Mouse (Mus musculus) forebrain, embryonic 14.5 days (tissue): ENCODE measurements around the gene Aipl1. TPM values are rescaled to one million over a fixed set of nuclear protein-coding genes. Genes with fewer than 3 reads are reported as not detected.

Experiments used
- ATAC-seq: fragments of 200-750 bp; cut with Nextera tagmentation; 2 replicates; pipeline ENCODE4 v1.8.0; 2017; ENCODE audit warnings: mild to moderate bottlenecking, moderate library complexity
- DNase-seq: peaks from one replicate; pipeline ENCODE4 v3.0.0-alpha.2; 2015; ENCODE audit warnings: low spot score
- H3K27ac ChIP-seq: fragments of 300-500 bp; sonication (generic); 2 replicates; pipeline ENCODE4 v1.5.1; 2014; ENCODE audit warnings: low read depth, mild to moderate bottlenecking, control low read depth, low read length, moderate library complexity
- H3K27me3 ChIP-seq: fragments of 300-500 bp; sonication (generic); replicated peaks from 2 replicates; pipeline ENCODE4 v1.6.1; 2014; ENCODE audit warnings: low read length, control low read depth, mixed read lengths; ENCODE audit not compliant: control insufficient read depth, insufficient read depth
- H3K36me3 ChIP-seq: fragments of 300-500 bp; sonication (generic); 2 replicates; pipeline ENCODE4 v1.6.1; 2014; ENCODE audit warnings: low read length, control low read depth; ENCODE audit not compliant: control insufficient read depth, insufficient read depth
- H3K4me1 ChIP-seq: fragments of 300-500 bp; sonication (generic); 2 replicates; pipeline ENCODE4 v1.6.1; 2014; ENCODE audit warnings: antibody characterized with exemption, low read length, control low read depth; ENCODE audit not compliant: control insufficient read depth, insufficient read depth
- H3K4me2 ChIP-seq: fragments of 300-500 bp; sonication (generic); 2 replicates; pipeline ENCODE4 v1.6.1; 2014; ENCODE audit warnings: mild to moderate bottlenecking, control low read depth, low read length
- H3K4me3 ChIP-seq: fragments of 300-500 bp; sonication (generic); 2 replicates; pipeline ENCODE4 v1.5.1; 2014; ENCODE audit warnings: low read depth, low read length, control low read depth
- H3K9ac ChIP-seq: fragments of 300-500 bp; sonication (generic); 2 replicates; pipeline ENCODE4 v1.6.1; 2014; ENCODE audit warnings: mild to moderate bottlenecking, low read length, control low read depth, moderate library complexity
- H3K9me3 ChIP-seq: fragments of 300-500 bp; sonication (generic); replicated peaks from 2 replicates; pipeline ENCODE4 v1.6.1; 2016; ENCODE audit warnings: low read length, control low read depth, mixed read lengths; ENCODE audit not compliant: control insufficient read depth
- WGBS: fragments of 180-500 bp; shearing (Covaris S2); extraction: QIAGEN DNeasy Blood & Tissue Kit; methylation state at CpG from one replicate; pipeline ENCODE4 v1.1.7; 2014; 5-methylcytosine and 5-hydroxymethylcytosine counted together
- polyA plus RNA-seq: library from polyadenylated mRNA; unstranded; fragments of >200 nt; fragmentation: Nextera tagmentation; extraction: Ambion mirVana; gene quantifications from 2 replicates; pipeline ENCODE4 v1.2.1, GENCODE M21; 2014

The Aipl1 gene
- polyA plus RNA-seq, 1 experiment from 2014 or later = 0.09 TPM

DNA sequence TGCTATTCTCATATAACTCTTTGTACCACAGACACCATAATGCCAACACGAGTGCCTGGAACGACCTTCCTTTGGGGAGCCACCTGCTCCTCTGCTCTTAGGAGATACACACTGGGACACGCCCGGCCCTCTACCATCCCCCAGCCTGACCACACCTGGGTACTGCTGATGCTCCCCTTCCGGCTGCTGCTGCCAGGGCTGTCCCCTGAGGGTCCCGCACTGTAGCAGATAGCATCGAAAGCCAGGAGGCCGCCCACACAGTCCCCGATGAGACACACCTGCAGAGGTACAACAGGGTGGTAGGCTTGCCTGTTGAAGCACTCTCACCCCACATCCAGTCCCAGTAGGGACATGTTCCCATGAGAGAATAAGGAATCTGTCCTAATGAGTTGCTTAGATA, 33.4 kb upstream of the Aipl1 start:
- 90% methylated on average over 9 of the region's 9 CpGs for WGBS
- Histone ChIP-seq H3K4me1 (peaks cover 8% of the 10 kb centered on the region; the same call in 1 of the 2 replicates), H3K4me3 (no peak overlapping the region), H3K27me3 (no peaks in the 10 kb centered on the region), H3K4me2 (no peak overlapping the region), H3K9ac (no peak overlapping the region), H3K9me3 (no peaks in the 10 kb centered on the region), H3K27ac (no peak overlapping the region), H3K36me3 (no peaks in the 10 kb centered on the region)
- ATAC-seq (no peak), DNase-seq (no peak)

DNA sequence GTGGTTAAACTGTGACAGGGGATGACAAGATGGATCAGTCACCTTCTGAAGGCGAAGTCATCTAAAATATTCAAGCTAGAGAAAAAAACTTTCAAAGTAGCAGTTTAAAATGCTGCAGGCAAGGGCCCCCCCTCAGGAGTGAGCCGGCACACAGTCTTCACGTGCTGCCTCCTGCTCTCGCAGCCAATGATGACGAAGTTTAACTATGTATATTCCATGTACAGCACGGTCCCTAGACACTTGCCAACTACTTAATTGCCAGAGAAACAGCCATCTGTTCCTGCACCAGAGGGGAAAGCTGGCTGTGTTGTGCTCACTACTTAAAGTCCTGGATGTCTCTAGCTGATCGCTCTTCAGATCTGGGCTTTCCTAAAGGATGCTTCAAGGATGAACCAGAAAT, 30.7 kb upstream of the Aipl1 start:
- no peak overlapping the region for H3K4me2 ChIP-seq
- no peaks in the 10 kb centered on the region; the same call in 1 of the 2 replicates for H3K9me3 ChIP-seq
- ATAC-seq (peak; percentile 80), DNase-seq (peak; percentile 93)
- no peak overlapping the region; the same call in 1 of the 2 replicates for H3K9ac ChIP-seq
- no peak overlapping the region for H3K4me3 ChIP-seq
- peak overlapping the region; percentile 75 for H3K27ac ChIP-seq
- H3K27me3 ChIP-seq = no peaks in the 10 kb centered on the region
- WGBS = 49% methylated on average over 7 of the region's 7 CpGs
- peaks cover 14% of the 10 kb centered on the region; the same call in 1 of the 2 replicates for H3K4me1 ChIP-seq
- no peaks in the 10 kb centered on the region for H3K36me3 ChIP-seq

DNA sequence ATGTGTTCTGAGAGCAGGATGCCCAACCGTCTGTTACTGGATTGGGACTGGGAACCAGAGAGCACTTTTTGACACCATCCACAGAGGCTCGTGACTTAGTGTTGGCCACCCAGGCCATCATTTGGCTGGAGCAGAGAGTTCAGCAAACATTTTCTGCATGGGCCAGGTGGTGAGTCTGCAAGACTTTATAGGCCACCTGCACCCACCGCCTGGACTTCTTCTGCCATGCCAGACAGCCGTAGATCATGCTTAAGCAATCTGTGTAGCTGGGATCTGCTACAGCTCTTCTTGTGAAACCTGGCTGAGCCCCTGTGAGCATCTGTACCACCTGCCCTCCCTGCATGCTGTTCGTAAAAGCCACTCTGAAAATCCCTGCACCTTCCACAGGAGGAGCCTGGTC, 30.0 kb upstream of the Aipl1 start:
- 61% methylated on average over 5 of the region's 5 CpGs for WGBS
- ATAC-seq = 0 out of 2 replicates have a peak, but pooled peaks have one; percentile 24
- no peak overlapping the region for H3K4me3 ChIP-seq
- DNase-seq = peak; percentile 58
- H3K4me2 ChIP-seq = no peak overlapping the region
- no peaks in the 10 kb centered on the region for H3K36me3 ChIP-seq
- peaks cover 14% of the 10 kb centered on the region; the same call in 1 of the 2 replicates for H3K4me1 ChIP-seq
- peak overlapping the region; percentile 75 for H3K27ac ChIP-seq
- no peak overlapping the region; the same call in 1 of the 2 replicates for H3K9ac ChIP-seq
- no peaks in the 10 kb centered on the region; the same call in 1 of the 2 replicates for H3K9me3 ChIP-seq
- H3K27me3 ChIP-seq = no peaks in the 10 kb centered on the region

DNA sequence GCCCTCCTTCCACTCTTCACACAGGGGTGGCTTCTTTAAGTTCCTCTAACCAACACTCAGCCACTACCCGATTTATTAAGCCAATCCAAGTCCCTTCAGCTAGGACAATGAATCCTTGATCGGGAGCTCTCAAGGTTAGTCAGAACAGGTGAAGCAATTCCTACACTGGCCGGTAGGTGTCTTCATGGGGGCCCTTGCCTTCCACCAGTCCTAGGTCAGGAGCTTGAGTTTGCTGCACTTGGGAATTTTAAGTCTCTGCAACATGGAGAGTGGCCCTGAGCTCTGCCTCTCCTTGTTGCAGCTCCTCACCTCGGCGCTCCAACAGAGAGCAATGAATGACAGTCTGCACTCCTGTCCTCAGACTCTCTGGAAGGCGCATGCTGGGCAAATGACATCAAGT, 29.0 kb upstream of the Aipl1 start:
- 31% methylated on average over 6 of the region's 6 CpGs for WGBS
- H3K9ac ChIP-seq = no peak overlapping the region
- no peak for ATAC-seq
- H3K36me3 ChIP-seq = no peaks in the 10 kb centered on the region
- peaks cover 14% of the 10 kb centered on the region; the same call in 1 of the 2 replicates for H3K4me1 ChIP-seq
- peak overlapping the region; percentile 75; the same call in 1 of the 2 replicates for H3K27ac ChIP-seq
- H3K9me3 ChIP-seq = no peaks in the 10 kb centered on the region; the same call in 1 of the 2 replicates
- peak; percentile 46 for DNase-seq
- no peaks in the 10 kb centered on the region for H3K27me3 ChIP-seq
- H3K4me2 ChIP-seq = no peak overlapping the region
- no peak overlapping the region for H3K4me3 ChIP-seq

DNA sequence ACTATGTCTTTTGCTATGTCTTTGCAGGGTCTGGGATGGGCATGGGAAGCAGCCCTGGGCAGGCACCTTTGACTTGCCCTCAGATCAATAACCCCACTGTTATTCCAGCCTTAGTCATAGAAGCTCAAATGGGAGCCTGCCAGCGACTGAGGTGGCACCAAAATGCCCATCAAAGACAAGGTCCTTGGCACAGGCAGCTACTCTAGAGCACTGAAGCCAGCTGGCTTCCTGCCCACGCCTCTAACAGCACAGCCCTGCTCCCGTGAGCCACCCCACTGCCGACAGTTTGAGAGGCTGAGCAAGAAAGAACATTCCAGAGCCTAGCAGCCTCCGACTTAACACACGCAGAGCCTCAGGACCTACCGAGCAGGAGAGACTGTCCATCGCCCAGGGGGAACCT, 27.8 kb upstream of the Aipl1 start:
- H3K36me3 ChIP-seq = no peaks in the 10 kb centered on the region
- H3K27ac ChIP-seq = no peak overlapping the region
- DNase-seq = peak; percentile 88
- peaks cover 14% of the 10 kb centered on the region; the same call in 1 of the 2 replicates for H3K4me1 ChIP-seq
- no peaks in the 10 kb centered on the region for H3K27me3 ChIP-seq
- 42% methylated on average over 8 of the region's 8 CpGs for WGBS
- no peaks in the 10 kb centered on the region; the same call in 1 of the 2 replicates for H3K9me3 ChIP-seq
- no peak overlapping the region for H3K4me3 ChIP-seq
- no peak overlapping the region for H3K4me2 ChIP-seq
- peak; percentile 64 for ATAC-seq
- no peak overlapping the region for H3K9ac ChIP-seq

DNA sequence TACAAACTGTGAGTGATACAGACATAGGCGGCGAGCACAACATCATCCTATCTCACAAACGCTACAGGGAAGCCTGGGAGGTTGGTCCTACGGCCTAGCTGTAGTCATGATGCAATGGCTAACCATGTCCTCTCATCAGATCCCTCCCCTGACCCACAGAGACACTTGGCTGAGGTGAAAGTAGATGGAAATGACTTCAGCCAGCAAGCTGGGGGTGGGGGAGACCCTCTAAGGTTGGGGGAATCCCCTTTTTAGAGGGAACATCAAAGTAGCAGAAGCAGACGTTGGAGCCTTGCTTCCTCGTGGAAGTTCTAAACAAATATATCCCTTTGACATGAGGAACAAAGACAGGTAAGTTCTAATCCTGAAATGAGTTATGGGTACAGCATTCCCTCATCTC, 27.1 kb upstream of the Aipl1 start:
- no peak overlapping the region for H3K4me2 ChIP-seq
- no peaks in the 10 kb centered on the region for H3K27me3 ChIP-seq
- H3K4me3 ChIP-seq = no peak overlapping the region
- H3K9ac ChIP-seq = no peak overlapping the region
- DNase-seq (no peak), ATAC-seq (no peak)
- 83% methylated on average over 6 of the region's 6 CpGs for WGBS
- no peak overlapping the region for H3K27ac ChIP-seq
- H3K4me1 ChIP-seq = peaks cover 14% of the 10 kb centered on the region; the same call in 1 of the 2 replicates
- H3K9me3 ChIP-seq = no peaks in the 10 kb centered on the region; the same call in 1 of the 2 replicates
- no peaks in the 10 kb centered on the region for H3K36me3 ChIP-seq

DNA sequence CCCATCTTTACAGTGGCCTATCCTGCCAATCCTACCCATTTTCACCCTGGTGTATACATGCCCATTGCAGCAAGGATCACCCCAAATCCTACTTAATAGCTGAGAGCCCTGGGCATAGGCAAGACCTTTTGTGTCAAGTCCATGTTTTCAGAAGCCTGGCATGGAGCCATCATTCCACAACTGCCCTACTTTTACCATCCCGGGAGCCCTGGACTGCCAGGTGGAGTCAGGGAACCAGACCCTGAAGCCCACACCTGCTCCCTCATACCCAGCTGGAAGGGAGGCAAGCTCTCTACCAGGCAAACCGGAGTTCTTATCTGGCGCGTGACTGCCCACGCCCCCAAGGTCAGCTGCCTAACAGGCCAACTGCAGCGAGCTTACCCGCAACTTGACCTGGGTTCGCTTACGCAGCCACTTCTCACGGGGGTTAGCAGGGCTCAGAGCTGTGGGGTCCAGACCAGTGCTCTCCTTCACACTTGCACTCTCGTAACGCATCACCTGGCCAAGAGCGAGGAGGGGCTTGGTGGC, 23.8 kb upstream of the Aipl1 start:
- DNase-seq (no peak), ATAC-seq (no peak)
- Histone ChIP-seq H3K4me1 (peaks cover 6% of the 10 kb centered on the region; the same call in 1 of the 2 replicates), H3K4me3 (no peak overlapping the region), H3K4me2 (no peak overlapping the region), H3K36me3 (no peaks in the 10 kb centered on the region), H3K9me3 (no peaks in the 10 kb centered on the region; the same call in 1 of the 2 replicates), H3K27ac (no peak overlapping the region), H3K27me3 (no peaks in the 10 kb centered on the region), H3K9ac (no peak overlapping the region)
- WGBS = 83% methylated on average over 13 of the region's 13 CpGs

DNA sequence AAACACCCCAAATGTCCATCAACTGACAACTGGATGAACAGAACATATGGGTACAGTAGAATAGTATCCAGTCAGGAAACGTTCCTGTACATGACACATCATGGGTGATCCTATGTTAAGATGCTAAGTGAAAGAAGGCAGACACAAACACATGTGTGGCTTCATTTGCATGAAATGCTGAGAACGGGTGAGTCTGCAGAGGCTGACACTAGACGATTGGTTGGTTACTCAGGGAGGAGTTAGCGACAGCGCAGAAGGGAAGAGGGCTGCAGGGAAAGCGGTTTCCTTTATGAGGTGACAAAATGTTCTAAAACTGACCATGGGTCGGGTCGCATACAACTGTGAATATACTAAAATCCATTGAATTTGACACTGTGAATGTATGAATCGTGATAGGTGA, 23.1 kb upstream of the Aipl1 start:
- ATAC-seq = no peak
- Histone ChIP-seq H3K9ac (no peak overlapping the region), H3K36me3 (no peaks in the 10 kb centered on the region), H3K27ac (no peak overlapping the region), H3K4me3 (no peak overlapping the region), H3K4me1 (peaks cover 5% of the 10 kb centered on the region; the same call in 1 of the 2 replicates), H3K9me3 (no peaks in the 10 kb centered on the region; the same call in 1 of the 2 replicates), H3K4me2 (no peak overlapping the region), H3K27me3 (no peaks in the 10 kb centered on the region)
- no peak for DNase-seq
- 79% methylated on average over 9 of the region's 9 CpGs for WGBS

DNA sequence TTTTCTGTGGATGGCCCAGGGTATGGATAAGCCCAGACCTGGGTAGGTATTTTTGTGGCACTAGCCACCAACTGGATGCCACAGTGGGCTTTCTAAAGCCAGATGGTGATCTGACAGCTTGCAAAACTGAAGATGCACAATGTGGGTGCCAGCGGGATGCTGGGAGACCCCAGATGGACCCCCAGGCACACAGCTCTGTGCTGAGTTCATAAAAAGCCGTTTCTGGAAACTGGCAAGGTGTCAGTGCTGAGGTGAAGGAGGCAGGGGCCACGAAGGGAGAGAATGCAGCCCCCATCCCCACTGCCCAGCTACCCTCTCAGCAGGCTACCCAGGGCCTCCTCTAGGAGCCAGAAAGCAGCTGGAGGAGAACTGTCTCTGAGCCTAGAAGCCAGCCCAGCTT, 19.9 kb upstream of the Aipl1 start:
- no peaks in the 10 kb centered on the region for H3K27me3 ChIP-seq
- ATAC-seq (no peak), DNase-seq (no peak)
- H3K36me3 ChIP-seq = no peaks in the 10 kb centered on the region
- no peak overlapping the region for H3K4me3 ChIP-seq
- H3K4me1 ChIP-seq = peaks cover 1% of the 10 kb centered on the region
- no peak overlapping the region for H3K27ac ChIP-seq
- no peaks in the 10 kb centered on the region for H3K9me3 ChIP-seq
- no peak overlapping the region for H3K9ac ChIP-seq
- WGBS = 46% methylated on average over 3 of the region's 3 CpGs
- no peak overlapping the region for H3K4me2 ChIP-seq
